Mouse (Mus musculus) neutrophil, adult 59 days (primary cell): ENCODE results near the gene Hnrnpk. TPM values are rescaled to one million over a fixed set of nuclear protein-coding genes. Genes with fewer than 3 reads are reported as not detected.

Source experiments
- total RNA-seq, 2 experiments: library from RNA; stranded (reverse); gene quantifications; 1 replicate in 1 of 2; 2 replicates in 1 of 2; pipeline ENCODE4 v1.2.4; 2023

Gene Hnrnpk
- total RNA-seq = 100 to 1,000 TPM; 718 to 831 TPM

DNA sequence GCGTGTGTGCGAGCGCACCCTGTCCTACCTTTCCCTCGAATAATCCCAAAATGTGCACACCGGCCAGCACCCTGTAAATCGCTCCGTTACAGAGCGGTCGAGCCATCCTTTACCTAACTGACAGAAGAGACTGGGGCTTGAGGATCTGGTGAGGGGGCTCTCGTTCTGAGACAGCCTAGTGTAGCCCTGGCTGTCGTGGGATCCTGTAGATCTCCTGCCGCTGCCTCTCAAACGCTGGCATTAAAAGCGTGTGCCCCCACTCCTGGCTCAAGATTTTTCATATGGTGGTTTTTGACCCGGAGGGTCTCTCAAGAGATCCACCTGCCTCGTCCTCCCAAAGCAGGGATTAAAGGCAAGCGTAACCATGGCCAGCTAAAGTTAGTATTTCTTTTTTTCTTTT lies at the start of gene Hnrnpk:
Hnrnpk (minus strand) TSS at position 101 of the 400 bp plus-strand sequence.

DNA sequence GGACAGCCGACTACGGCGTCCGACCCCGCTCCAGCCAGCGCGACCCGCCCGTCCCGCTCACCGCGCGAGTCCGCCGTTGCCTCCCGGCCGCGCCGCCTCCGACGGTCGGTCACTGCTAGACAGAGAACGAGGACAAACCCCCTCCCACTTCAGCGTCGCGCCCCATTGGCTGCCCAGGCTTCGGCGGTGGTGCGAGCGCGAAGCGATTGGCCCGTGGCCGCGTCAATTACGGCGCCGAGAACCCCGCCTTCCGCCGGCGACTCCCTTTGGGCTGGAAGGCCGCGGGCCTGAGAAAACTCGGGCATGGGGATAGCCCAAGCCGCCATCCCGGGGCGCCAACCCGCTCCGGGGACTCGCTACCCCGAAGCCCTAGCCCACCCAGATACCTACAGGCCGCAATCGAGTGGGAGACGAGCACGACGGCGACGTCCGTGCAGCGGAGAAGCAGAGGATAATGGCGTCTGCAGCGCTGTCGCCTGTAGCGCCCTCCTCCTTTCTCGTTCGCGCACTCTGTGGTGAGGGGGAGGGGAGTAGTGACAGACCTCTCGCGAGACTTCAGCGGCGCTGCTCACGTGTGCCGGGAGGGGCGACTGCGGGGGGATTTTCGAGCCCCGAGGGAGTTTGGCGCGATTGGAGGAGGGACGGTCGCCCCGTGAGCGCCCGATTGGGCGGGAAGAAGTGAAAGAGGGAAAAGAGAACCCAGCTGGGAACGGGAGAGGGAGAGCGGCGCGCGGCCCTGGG lies 970 bp downstream of the Hnrnpk start, which contains the start of gene Rmi1:
Rmi1 (plus strand) TSS at position 246 of the 741 bp plus-strand sequence.

DNA sequence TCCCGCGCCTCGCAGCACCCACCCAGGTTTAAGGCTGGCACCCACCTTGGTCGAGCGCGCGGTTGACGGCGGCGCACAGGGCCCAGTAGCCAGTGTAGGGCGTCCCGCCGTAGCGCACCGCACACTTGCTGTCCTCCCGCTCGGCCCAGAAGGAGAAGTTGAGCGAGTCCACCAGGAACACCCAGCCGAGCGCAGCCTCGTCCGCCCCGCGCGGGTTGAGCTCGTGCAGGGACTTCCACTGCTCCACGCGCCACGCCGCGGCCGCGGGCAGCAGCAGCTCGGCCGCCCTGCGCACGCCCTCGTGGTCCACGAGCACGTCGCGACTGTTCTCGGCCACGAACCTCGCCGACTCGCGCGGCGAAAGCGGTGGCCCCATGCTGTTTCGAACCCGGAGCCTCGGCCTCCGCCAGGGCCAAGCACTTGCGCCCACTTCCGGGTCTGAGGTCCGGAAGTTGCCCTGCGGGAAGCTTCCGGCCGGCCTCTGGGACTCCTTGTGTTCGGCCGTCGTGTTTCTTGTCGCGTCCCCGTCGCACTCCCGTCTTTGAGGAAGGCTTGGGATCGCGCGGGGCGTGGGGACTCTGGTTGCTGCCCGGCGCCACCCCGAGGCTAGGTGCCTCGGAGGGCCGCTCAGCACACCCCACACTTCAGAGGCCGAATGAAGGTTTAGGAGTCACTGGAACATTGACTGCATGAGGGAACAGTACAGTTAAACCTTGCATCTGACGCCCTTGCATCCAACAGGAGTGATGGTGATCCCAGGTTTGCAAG lies 18.2 kb downstream of the Hnrnpk start, which contains the start of gene 2210016F16Rik:
2210016F16Rik (minus strand) TSS at position 447 of the 768 bp plus-strand sequence.

DNA sequence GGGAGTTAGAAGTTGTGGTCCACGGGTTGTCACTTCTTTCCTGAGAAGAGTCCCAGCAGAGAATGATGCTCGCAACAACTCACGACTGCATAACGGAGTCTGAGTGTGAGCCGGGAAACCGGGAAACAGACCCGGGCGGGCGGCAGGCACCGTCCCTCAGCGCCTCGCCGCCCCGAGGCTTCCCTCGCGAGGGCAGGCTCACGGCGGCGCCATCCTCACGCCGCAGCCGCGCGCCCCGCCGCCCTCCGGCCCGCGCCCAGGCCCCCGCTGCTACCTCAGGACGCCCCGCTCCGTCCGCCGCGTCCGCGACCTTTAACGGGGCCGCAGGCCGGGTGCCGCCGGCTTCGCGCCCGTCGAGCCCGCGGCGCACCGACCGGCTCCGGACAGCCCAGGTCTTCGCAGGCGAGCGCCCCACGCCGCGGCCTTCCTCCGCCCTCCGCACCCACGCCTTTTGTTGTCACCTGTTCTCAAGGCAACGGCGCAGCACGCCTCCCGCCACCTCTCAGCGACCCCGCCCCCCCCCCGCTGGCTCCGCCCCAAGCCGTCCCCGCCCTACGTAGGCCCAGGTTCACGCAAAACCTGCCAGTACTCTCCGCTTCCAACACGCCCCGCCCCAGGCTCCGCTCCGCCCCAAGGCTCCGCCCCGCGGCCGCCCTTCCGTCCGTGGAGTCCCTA lies 44.4 kb downstream of the Hnrnpk start, which contains the start of gene Kif27:
Kif27 (minus strand) TSS at position 494 of the 675 bp plus-strand sequence.

Other genes with a start within 250 kb of the Hnrnpk start
- gene Idnk, start 245.7 kb downstream of the Hnrnpk start, total RNA-seq = 10 to 100 TPM; 31.0 to 42.8 TPM
- 10 to 100 TPM; 41.6 to 46.5 TPM for gene Ubqln1, start 187.7 kb downstream of the Hnrnpk start, total RNA-seq
- 1 to 10 TPM; 3.6 to 3.9 TPM for gene Gkap1, start 127.6 kb downstream of the Hnrnpk start, total RNA-seq
- under 1 TPM in 1 of 2 experiments, not detected in 1; 0.09 TPM for gene Kif27, start 44.2 kb downstream of the Hnrnpk start, total RNA-seq
- 1 to 10 TPM; 7.6 to 8.6 TPM for gene 2210016F16Rik, start 18.1 kb downstream of the Hnrnpk start, total RNA-seq
- gene Rmi1, start 1.1 kb downstream of the Hnrnpk start, total RNA-seq = 10 to 100 TPM; 18.0 to 20.3 TPM
- gene Slc28a3, start 207.5 kb upstream of the Hnrnpk start, total RNA-seq = not detected